Mouse (Mus musculus) megakaryocyte progenitor cell, adult 5-6 weeks (primary cell): ENCODE results near the gene Vmn1r201. TPM values are rescaled to one million over a fixed set of nuclear protein-coding genes. Genes with fewer than 3 reads are reported as not detected.

ENCODE experiments used
- ATAC-seq: replicated peaks from 2 replicates; pipeline ENCODE4 v1.8.0; 2016; ENCODE audit warnings: mild to moderate bottlenecking, moderate TSS enrichment, inconsistent platforms; ENCODE audit not compliant: poor library complexity
- total RNA-seq, 2 experiments: library from RNA; stranded (forward) in 1 of 2; stranded (reverse) in 1 of 2; fragments of 157-497, 149-512 nt in 1 of 2; fragments of 200-1000 nt in 1 of 2; gene quantifications; 2 replicates each; pipeline versions ENCODE4 v1.2.3 to v1.2.4; 2015 to 2017

Vmn1r201 gene
- total RNA-seq (2015) (not detected in 2 replicates), total RNA-seq (2017) (not detected in 2 replicates)

DNA sequence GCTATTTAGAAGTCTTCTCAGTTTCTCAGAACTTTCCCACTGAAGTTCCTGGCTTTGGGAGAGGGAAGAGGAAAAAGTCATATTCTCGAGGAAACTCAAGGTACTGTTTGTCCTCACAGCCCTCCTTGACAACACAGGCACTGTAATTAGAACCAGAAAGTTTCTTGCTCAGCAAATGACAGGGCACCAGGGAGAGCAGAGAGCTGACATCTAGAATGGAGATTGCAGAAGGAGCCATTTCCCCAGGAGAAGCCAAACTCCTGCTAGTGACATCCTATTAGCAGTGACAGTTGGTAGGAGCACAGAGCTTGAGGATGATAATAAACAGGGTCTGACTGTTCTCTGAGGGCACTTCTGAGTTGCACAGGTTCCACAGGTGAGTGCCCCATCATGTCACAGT lies at the start of gene Vmn1r201:
TSS of gene Vmn1r201 (plus strand) at position 301 of the 400 bp plus-strand sequence.
- no peak for ATAC-seq

DNA sequence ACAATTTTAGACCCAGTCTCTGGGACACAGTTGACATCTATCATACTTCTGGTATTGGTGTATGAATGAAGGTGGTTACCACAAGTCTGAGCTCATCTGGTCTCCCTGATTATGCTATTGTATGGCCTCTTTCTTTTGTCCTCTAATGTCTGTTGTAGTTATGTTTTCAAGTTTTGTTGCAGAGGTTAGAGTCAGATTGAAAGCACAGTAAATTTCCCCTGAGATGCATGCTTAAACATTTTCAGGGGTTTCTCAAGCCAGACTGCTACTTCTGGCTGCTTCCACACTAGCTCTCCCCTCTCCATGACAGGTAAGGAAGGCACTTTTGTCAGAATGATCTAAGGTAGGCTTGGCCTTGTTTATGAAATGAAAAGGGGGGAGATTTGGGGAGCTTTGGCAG lies 16.6 kb upstream of the Vmn1r201 start:
- ATAC-seq, result no peak

DNA sequence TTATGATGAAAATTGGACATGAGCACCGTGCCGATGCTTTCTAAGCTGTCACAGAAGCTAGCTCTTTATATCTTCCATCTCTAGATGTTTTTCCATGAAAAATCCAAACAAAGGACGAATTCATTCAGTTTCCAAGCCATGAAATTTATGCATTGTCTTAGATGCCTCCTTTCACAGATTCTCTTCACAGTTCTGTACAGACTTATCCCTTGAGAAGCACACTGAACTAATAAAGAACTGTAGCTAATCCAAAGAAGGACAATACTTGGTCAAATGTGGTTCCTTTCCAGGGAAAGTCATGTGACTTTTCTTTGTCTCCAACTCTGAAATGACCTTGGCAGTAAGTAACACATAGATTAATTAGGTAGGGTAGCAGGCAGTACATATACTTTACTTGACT lies 30.7 kb downstream of the Vmn1r201 start:
- ATAC-seq, result no peak

DNA sequence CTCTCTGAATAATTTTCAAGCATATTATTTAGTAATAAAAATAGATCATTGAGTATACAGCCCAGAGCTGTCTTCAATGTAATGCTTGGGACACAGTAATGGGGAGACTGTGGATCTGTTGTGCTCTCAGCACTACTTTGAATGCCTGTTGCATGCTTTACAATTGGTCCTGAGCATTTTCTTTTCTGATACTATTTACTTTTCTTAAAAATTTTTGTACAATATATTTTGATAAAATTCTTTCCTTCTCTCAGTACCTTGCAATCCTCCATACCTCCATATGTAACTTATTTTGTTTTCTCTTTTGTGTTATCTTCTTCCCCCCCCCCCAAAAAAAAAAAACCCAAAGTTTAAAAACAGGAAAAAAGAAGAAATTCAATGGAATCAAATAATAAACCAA lies 33.6 kb downstream of the Vmn1r201 start, which contains the start of gene Vmn1r202:
TSS of gene Vmn1r202 (minus strand) at position 101 of the 400 bp plus-strand sequence.
- ATAC-seq, result no peak

DNA sequence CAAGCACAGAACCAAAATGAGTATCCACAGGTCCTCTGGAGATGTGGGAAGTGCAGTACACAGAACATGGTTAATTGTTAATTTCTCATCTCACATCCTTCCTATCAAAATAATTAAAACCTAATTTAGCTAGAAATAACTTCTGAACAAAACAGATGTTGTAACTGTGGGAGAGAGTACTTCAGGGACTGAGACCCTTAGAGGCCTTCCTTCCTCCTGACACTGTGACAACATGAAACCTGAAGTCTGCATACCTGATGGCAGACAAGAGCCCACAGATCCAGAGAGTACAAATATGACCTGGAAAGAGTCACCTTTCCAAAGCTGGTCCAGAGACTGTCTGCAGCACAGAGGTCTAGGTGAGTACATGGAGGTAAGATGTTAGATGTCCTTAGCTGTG lies 46.1 kb downstream of the Vmn1r201 start, which contains the start of gene Vmn1r203:
TSS of gene Vmn1r203 (plus strand) at position 301 of the 400 bp plus-strand sequence.
- no peak for ATAC-seq

Other genes with a start within 250 kb of the Vmn1r201 start
- not detected in 2 replicates for gene Vmn1r193, start 248.8 kb upstream of the Vmn1r201 start, total RNA-seq (2015)
- not detected in 2 replicates for gene Vmn1r193, start 248.8 kb upstream of the Vmn1r201 start, total RNA-seq (2017)
- not detected in 2 replicates for gene Vmn1r194, start 227.7 kb upstream of the Vmn1r201 start, total RNA-seq (2015)
- gene Vmn1r194, start 227.7 kb upstream of the Vmn1r201 start, total RNA-seq (2017), result not detected in 2 replicates
- gene Vmn1r195, start 201.4 kb upstream of the Vmn1r201 start, total RNA-seq (2015), result not detected in 2 replicates
- gene Vmn1r195, start 201.4 kb upstream of the Vmn1r201 start, total RNA-seq (2017), result not detected in 2 replicates
- gene Vmn1r196, start 182.0 kb upstream of the Vmn1r201 start, total RNA-seq (2015), result not detected in 2 replicates
- gene Vmn1r196, start 182.0 kb upstream of the Vmn1r201 start, total RNA-seq (2017), result not detected in 2 replicates
- gene Vmn1r197, start 147.3 kb upstream of the Vmn1r201 start, total RNA-seq (2015), result not detected in 2 replicates
- not detected in 2 replicates for gene Vmn1r197, start 147.3 kb upstream of the Vmn1r201 start, total RNA-seq (2017)
- not detected in 2 replicates for gene Vmn1r198, start 121.6 kb upstream of the Vmn1r201 start, total RNA-seq (2015)
- not detected in 2 replicates for gene Vmn1r198, start 121.6 kb upstream of the Vmn1r201 start, total RNA-seq (2017)
- not detected in 2 replicates for gene Vmn1r199, start 92.1 kb upstream of the Vmn1r201 start, total RNA-seq (2015)
- gene Vmn1r199, start 92.1 kb upstream of the Vmn1r201 start, total RNA-seq (2017), result not detected in 2 replicates
- gene Vmn1r200, start 81.5 kb upstream of the Vmn1r201 start, total RNA-seq (2015), result not detected in 2 replicates
- not detected in 2 replicates for gene Vmn1r200, start 81.5 kb upstream of the Vmn1r201 start, total RNA-seq (2017)
- not detected in 2 replicates for gene Vmn1r202, start 33.5 kb downstream of the Vmn1r201 start, total RNA-seq (2015)
- not detected in 2 replicates for gene Vmn1r202, start 33.5 kb downstream of the Vmn1r201 start, total RNA-seq (2017)
- not detected in 2 replicates for gene Vmn1r203, start 46.2 kb downstream of the Vmn1r201 start, total RNA-seq (2015)
- 0.04 TPM in 1 of 2 replicates, not detected in the other for gene Vmn1r203, start 46.2 kb downstream of the Vmn1r201 start, total RNA-seq (2017)
- not detected in 2 replicates for gene Vmn1r204, start 81.3 kb downstream of the Vmn1r201 start, total RNA-seq (2015)
- gene Vmn1r204, start 81.3 kb downstream of the Vmn1r201 start, total RNA-seq (2017), result not detected in 2 replicates
- not detected in 2 replicates for gene Vmn1r205, start 121.1 kb downstream of the Vmn1r201 start, total RNA-seq (2015)
- not detected in 2 replicates for gene Vmn1r205, start 121.1 kb downstream of the Vmn1r201 start, total RNA-seq (2017)
- gene Vmn1r206, start 152.3 kb downstream of the Vmn1r201 start, total RNA-seq (2015), result not detected in 2 replicates
- not detected in 2 replicates for gene Vmn1r206, start 152.3 kb downstream of the Vmn1r201 start, total RNA-seq (2017)